Mouse (Mus musculus) liver, postnatal 0 days (tissue): ENCODE measurements around the gene Dclre1c.

Source experiments
- CTCF ChIP-seq: sonication (generic); IDR thresholded peaks from 2 replicates; pipeline ENCODE4 v1.5.1; 2016; ENCODE audit warnings: antibody characterized with exemption, low read depth
- EP300 ChIP-seq: IDR thresholded peaks from 2 replicates; pipeline ENCODE4 v1.6.1; 2016; ENCODE audit warnings: antibody characterized with exemption, low read depth, mild to moderate bottlenecking

DNA sequence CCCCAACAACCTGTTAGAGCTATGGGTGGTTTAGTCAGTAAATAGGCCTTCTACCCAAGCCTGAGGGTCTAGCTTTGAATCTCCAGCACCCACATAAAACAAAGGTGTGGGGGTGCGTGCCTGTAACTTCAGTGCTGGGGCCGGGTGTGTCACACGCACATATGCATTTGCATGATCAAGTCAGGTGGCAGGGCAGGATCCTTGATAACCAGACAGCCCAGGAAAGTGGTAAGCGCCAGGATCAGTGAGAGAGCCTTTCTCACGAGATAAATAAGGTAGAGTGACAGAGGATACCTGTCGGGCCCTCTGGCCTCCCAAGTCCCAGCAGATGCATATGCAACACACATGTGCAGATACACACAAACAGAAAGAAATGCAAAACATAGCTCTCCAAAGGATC is 75.6 kb downstream of the Dclre1c start:
- TF ChIP-seq CTCF = no peak
- no peak for TF ChIP-seq EP300
